Mouse (Mus musculus): ENCODE data around the gene Dmrta2.

DNA sequence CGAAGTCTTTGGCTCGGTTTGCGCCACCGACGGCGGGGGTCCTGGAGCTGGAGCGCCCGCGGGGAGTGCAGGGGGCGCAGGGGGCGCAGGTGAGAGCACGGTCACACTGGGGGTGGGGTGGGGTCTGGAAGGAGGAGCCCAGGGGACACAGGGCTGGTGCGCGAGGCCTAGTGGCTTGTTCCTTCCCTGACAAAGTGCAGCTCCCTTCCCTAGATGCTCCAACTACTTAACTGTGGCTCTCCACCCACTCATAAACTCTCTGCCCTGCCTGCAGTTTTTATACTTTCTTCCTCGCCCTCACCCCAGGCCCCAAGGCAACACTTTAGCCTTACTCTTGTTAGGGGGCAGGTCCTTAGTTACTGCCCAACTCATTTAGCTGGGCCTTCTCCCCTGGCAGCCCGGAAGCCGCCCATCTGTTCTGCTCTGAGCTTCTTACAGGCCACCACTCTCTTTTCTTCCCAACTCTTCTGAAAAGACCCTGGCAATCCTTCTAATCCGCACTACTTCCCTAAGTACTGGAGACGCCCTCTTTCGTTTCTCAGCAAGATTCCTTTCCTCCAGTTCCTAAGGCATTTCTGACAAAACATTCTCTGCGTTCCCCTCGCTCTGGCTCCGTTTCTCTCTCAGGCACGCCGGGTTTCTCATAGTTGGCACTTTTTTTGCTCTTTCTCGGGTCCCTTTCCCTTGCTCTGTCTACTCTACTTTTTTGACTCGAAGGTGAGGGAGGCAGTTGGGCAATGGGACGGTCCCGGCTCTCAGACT is 2.6 kb downstream of the Dmrta2 start:
- TF ChIP-seq CTCF (IDR thresholded peaks at IDR 0.05; ENCODE audit: extremely low read depth, insufficient read depth, low read length) (no peak), POLR2A (IDR thresholded peaks at IDR 0.05; ENCODE audit: extremely low read depth, insufficient read depth, low read length) (no peak)

Measured in cortical plate, adult 2 months (tissue).